Mouse (Mus musculus) megakaryocyte, adult 5-6 weeks (primary cell): ENCODE measurements around the gene Phb. TPM values are rescaled to one million over a fixed set of nuclear protein-coding genes. Genes with fewer than 3 reads are reported as not detected.
A peak's percentile ranks its signal among the peaks of the same experiment; 100 is the strongest.

ENCODE experiments used
- ATAC-seq: 2 replicates; pipeline ENCODE4 v1.8.0; 2016; ENCODE audit warnings: mild to moderate bottlenecking, inconsistent platforms; ENCODE audit not compliant: poor library complexity, severe bottlenecking
- total RNA-seq, 2 experiments: library from RNA; stranded (forward) in 1 of 2; stranded (reverse) in 1 of 2; fragments of 153-499, 151-499 nt in 1 of 2; fragments of 221-1000, 200-1000 nt in 1 of 2; gene quantifications; 2 replicates each; pipeline versions ENCODE4 v1.2.3 to v1.2.4; 2015 to 2017

Gene Phb
- total RNA-seq (2015) = 20.6 and 20.7 TPM in 2 replicates
- total RNA-seq (2017) = 33.9 and 40.9 TPM in 2 replicates

GRCm38 (mm10) chr11:95666529-95667149, at the start of gene Phb:
Gene Phb (plus strand): TSS chr11:95666957.
- ATAC-seq = peak; percentile 99

- ATAC-seq = no peak
These were observed 48.8 kb upstream of the Phb start for GRCm38 (mm10) chr11:95617785-95618465.

GRCm38 (mm10) chr11:95619081-95619480, 47.7 kb upstream of the Phb start:
- no peak for ATAC-seq

GRCm38 (mm10) chr11:95619886-95620444, 46.8 kb upstream of the Phb start:
- ATAC-seq = no peak

- ATAC-seq = no peak
These were observed 45.7 kb upstream of the Phb start for GRCm38 (mm10) chr11:95621010-95621409.

GRCm38 (mm10) chr11:95621541-95622130, 45.1 kb upstream of the Phb start:
- ATAC-seq = no peak

GRCm38 (mm10) chr11:95622426-95622825, 44.3 kb upstream of the Phb start:
- ATAC-seq = no peak

GRCm38 (mm10) chr11:95630558-95630957, 36.2 kb upstream of the Phb start:
- ATAC-seq = no peak

GRCm38 (mm10) chr11:95631301-95631700, 35.5 kb upstream of the Phb start:
- ATAC-seq = no peak

- ATAC-seq = no peak
These were observed 34.3 kb upstream of the Phb start for GRCm38 (mm10) chr11:95632474-95632873.

- ATAC-seq = no peak
These were observed 33.2 kb upstream of the Phb start for GRCm38 (mm10) chr11:95633512-95634000.

GRCm38 (mm10) chr11:95635030-95635429, 31.7 kb upstream of the Phb start:
- no peak for ATAC-seq

GRCm38 (mm10) chr11:95640751-95641150, 26.0 kb upstream of the Phb start:
- ATAC-seq = no peak

GRCm38 (mm10) chr11:95642534-95643280, 24.1 kb upstream of the Phb start:
- ATAC-seq = no peak

GRCm38 (mm10) chr11:95643856-95644255, 22.9 kb upstream of the Phb start:
- no peak for ATAC-seq

- ATAC-seq = no peak
These were observed 22.4 kb upstream of the Phb start for GRCm38 (mm10) chr11:95644381-95644780.

GRCm38 (mm10) chr11:95645397-95646153, 21.2 kb upstream of the Phb start:
- no peak for ATAC-seq

GRCm38 (mm10) chr11:95646154-95646490, 20.6 kb upstream of the Phb start:
- no peak for ATAC-seq

GRCm38 (mm10) chr11:95647791-95648190, 19.0 kb upstream of the Phb start:
- ATAC-seq = no peak

- ATAC-seq = peak; percentile 79
These were observed 17.9 kb upstream of the Phb start for GRCm38 (mm10) chr11:95648827-95649226.
